Mouse (Mus musculus) erythroblast, embryonic 14.5 days (primary cell): ENCODE results near the gene Lrrc36. TPM values are rescaled to one million over a fixed set of nuclear protein-coding genes. Genes with fewer than 3 reads are reported as not detected.
A peak's percentile ranks its signal among the peaks of the same experiment; 100 is the strongest.

ENCODE experiments used
- H3K27me3 ChIP-seq: 2 replicates; pipeline ENCODE4 v1.6.1; 2012; ENCODE audit warnings: inconsistent platforms; ENCODE audit not compliant: control insufficient read depth
- H3K36me3 ChIP-seq: 2 replicates; pipeline ENCODE4 v1.6.1; 2012; ENCODE audit warnings: mild to moderate bottlenecking, inconsistent platforms; ENCODE audit not compliant: control insufficient read depth
- H3K4me1 ChIP-seq: 2 replicates; pipeline ENCODE4 v1.6.1; 2012; ENCODE audit warnings: inconsistent platforms; ENCODE audit not compliant: control insufficient read depth
- H3K4me3 ChIP-seq: replicated peaks from 2 replicates; pipeline ENCODE3; 2012; ENCODE audit warnings: moderate library complexity, mild to moderate bottlenecking, inconsistent platforms
- H3K9me3 ChIP-seq: 2 replicates; pipeline ENCODE4 v1.6.1; 2012; ENCODE audit warnings: low read length, inconsistent platforms, mixed read lengths; ENCODE audit not compliant: control insufficient read depth
- GATA1 ChIP-seq: IDR thresholded peaks from 2 replicates; pipeline ENCODE4 v1.6.1; 2012; ENCODE audit warnings: low read length, inconsistent platforms, mixed read lengths
- TAL1 ChIP-seq: IDR thresholded peaks from 3 replicates; pipeline ENCODE4 v1.6.1; 2012; ENCODE audit warnings: low read length, inconsistent platforms, mixed read lengths
- polyA plus RNA-seq: library from polyadenylated mRNA; stranded (reverse); fragments of >175 nt; gene quantifications from 2 replicates; pipeline ENCODE4 v1.2.3, GENCODE M21; 2012

Lrrc36 gene
- polyA plus RNA-seq, 1 experiment = 0.03 TPM

DNA sequence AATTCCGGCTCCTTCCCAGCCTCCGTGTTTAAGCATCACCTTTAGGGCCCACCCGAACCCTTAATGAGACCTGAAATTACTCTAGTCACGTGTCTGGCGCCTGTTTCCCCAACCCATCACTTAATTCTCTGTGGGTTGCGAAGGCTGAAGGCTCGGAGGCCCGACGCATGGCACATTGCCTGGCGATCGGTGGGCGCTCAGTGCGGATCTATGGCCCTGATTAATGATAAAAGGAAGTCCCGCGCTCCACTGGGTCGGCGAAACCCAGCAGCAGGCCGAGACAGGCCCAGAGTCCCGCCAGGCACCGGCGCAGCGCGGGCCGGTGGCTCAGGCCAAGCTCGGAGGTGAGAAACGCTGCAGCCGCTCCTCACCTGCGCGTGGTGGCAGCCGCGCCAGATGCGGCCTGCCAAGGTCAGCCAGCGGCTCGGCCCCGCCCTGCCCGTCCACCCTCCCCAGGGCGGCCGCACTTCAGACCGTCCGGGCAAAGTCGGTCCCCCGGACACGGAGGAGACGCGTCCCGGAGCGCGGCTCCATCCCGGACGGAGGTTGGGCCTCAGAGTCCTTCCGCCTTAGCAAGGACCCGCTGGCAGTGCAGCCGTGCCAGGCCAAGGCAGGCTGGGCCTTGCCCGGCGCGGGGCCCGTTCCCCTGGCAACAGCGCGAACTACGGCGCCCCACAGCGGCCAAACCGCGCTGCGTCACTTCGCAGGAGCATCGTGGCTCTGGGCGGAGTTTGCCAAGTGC lies 83.2 kb downstream of the Lrrc36 start, which contains the start of gene Zdhhc1:
TSS of gene Zdhhc1 (minus strand) at position 464 of the 742 bp plus-strand sequence.
- no peaks in the 10 kb centered on the region for H3K9me3 ChIP-seq
- TF ChIP-seq GATA1 (no peak), TAL1 (no peak)
- peak within 1 kb of the TSS; percentile 72 for H3K4me3 ChIP-seq
- peaks cover 18% of the 10 kb centered on the region for H3K27me3 ChIP-seq
- peaks cover 29% of the 10 kb centered on the region for H3K4me1 ChIP-seq
- H3K36me3 ChIP-seq = no peaks in the 10 kb centered on the region

DNA sequence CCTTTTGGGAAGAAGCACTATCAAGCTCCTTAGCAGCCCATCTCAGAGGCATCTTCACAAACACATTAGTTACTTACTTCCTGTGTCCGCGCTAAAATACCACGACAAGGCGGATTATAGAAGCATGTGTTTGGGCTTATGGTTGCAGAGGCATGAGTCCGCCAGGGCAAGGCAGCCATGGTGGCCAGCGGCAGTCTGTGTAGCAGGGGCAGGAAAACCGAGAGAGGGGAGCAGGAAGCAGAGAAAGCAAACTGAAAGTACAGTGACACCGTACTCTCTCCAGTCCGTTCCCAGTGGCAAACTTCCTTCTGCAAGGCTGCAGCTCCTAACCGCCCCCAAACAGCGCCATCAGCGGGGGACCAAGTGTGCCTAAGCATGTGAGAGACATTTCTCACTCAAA lies 86.4 kb downstream of the Lrrc36 start:
- TF ChIP-seq TAL1 (no peak), GATA1 (no peak)
- Histone ChIP-seq H3K9me3 (no peaks in the 10 kb centered on the region), H3K27me3 (peaks cover 18% of the 10 kb centered on the region), H3K4me3 (peak overlapping the region; percentile 47), H3K4me1 (peaks cover 26% of the 10 kb centered on the region), H3K36me3 (no peaks in the 10 kb centered on the region)

DNA sequence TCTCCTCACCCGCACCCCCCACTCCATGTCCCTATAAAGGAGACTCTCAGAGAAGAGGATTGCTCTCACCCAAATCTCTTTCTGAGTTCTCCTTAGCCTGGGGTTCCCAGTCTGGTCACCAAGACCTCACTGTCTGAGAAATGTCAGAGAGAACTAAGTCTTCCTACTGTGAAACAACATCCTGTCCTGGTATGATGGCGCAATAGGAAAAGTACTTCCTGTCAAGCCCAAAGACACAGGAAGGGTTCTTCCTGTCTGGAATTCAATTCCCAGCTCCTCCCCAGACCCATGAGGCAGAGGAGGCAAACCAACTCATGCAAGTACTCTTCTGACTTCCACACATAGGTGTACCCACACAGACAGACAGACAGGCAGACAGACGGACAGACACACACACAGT lies 91.2 kb downstream of the Lrrc36 start:
- no peaks in the 10 kb centered on the region for H3K36me3 ChIP-seq
- TF ChIP-seq GATA1 (no peak), TAL1 (no peak)
- H3K4me3 ChIP-seq = no peak overlapping the region
- H3K9me3 ChIP-seq = no peaks in the 10 kb centered on the region
- H3K27me3 ChIP-seq = peaks cover 11% of the 10 kb centered on the region
- H3K4me1 ChIP-seq = peaks cover 4% of the 10 kb centered on the region

DNA sequence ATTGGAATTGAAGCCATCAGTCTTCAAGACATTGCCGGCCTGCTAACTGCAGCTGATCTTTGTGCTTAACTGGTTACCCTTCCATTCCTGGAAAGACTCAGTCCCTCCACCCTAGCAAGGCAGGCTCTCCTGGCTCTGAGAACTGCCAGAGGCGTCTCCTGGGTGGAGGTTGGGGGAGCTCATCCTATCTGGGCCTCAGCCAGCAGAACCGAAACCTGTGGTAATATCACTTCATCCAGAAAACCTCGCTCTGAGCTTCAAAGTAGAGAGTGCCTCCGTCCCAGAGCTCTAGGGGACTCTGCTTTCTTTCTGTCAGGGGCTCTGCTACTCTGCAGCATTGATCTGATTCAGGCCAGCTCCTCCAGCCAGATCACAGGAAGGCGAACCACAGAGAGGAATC lies 93.6 kb downstream of the Lrrc36 start:
- Histone ChIP-seq H3K36me3 (no peaks in the 10 kb centered on the region), H3K27me3 (peaks cover 8% of the 10 kb centered on the region), H3K4me3 (no peak overlapping the region), H3K4me1 (peaks cover 8% of the 10 kb centered on the region), H3K9me3 (no peaks in the 10 kb centered on the region)
- no peak for TF ChIP-seq TAL1

DNA sequence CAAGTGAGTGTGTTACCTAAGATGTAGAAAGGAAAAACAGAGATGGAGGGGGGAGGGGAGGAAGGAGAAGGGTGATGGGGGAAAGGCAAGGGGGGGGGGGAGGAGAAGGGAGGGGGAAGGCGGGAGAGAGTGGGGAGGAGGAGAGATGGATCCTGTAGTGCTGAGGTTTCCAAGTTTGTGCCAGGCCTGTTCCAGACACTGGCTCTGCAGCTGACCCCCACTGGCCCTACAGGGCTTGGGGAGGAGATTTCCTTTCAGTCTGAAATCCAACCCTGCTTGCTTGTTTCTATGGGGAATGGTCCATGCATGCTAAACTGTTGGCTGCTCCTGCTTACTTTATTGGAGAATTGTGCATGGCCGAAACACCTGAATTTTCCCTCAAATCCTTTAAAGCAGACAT lies 95.4 kb downstream of the Lrrc36 start:
- Histone ChIP-seq H3K36me3 (no peaks in the 10 kb centered on the region), H3K9me3 (no peaks in the 10 kb centered on the region), H3K4me3 (no peak overlapping the region), H3K4me1 (peaks cover 8% of the 10 kb centered on the region), H3K27me3 (peaks cover 8% of the 10 kb centered on the region)
- TF ChIP-seq TAL1 (no peak), GATA1 (no peak)

DNA sequence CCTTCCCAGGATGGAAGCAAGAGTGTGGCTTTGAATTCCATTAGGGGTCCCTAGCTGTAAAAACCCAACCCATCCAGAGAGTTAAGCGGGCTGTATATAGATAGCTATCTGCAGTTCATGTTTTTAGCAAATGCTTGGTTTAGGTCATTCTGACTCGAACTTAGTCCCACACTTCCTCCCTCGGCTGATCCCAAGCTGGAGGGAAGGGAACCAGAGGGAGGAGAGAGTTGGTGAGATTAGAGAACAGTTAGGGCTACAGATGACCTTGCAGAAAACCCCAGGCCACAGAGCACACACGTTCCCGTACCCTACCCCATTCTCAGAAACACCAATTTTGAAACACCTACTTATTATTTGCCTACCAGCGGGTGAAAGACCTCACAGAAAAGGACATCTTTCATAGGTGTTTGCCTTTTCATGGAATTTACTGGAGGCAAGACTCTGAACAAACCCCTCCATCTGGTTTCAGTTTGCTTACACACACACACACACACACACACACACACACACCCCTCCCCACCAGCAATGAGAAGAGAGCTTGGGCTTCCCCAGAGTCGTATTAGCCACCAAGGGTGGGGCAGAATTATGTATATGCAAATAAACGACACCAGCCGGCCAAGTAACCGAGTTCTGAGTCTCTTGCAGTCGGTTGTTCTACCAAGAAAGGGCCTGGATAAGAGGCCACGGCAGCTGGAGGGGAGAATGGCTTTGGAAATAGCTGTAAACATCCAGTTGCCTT lies 96.8 kb downstream of the Lrrc36 start:
- Histone ChIP-seq H3K27me3 (peaks cover 15% of the 10 kb centered on the region), H3K4me1 (peaks cover 12% of the 10 kb centered on the region), H3K9me3 (no peaks in the 10 kb centered on the region), H3K4me3 (no peak overlapping the region), H3K36me3 (no peaks in the 10 kb centered on the region)
- TF ChIP-seq TAL1 = no peak
- no peak for TF ChIP-seq GATA1

Other genes starting within 250 kb of the Lrrc36 start
- gene Cbfb, start 242.9 kb upstream of the Lrrc36 start, polyA plus RNA-seq = 0.06 and 0.11 TPM in 2 replicates
- gene D230025D16Rik, start 188.4 kb upstream of the Lrrc36 start, polyA plus RNA-seq = 0.63 and 1.3 TPM in 2 replicates
- gene B3gnt9, start 158.4 kb upstream of the Lrrc36 start, polyA plus RNA-seq = 0.74 and 1.0 TPM in 2 replicates
- gene Tradd, start 149.0 kb upstream of the Lrrc36 start, polyA plus RNA-seq = 1.7 and 2.0 TPM in 2 replicates
- gene Fbxl8, start 148.9 kb upstream of the Lrrc36 start, polyA plus RNA-seq = 0.10 and 0.27 TPM in 2 replicates
- not detected in 2 replicates for gene Hsf4, start 143.8 kb upstream of the Lrrc36 start, polyA plus RNA-seq
- gene Nol3, start 137.4 kb upstream of the Lrrc36 start, polyA plus RNA-seq = not detected in 2 replicates
- gene 4931428F04Rik, start 123.7 kb upstream of the Lrrc36 start, polyA plus RNA-seq = 0.01 and 0.09 TPM in 2 replicates
- 1.6 and 1.7 TPM in 2 replicates for gene Exoc3l, start 117.5 kb upstream of the Lrrc36 start, polyA plus RNA-seq
- 30.0 and 45.9 TPM in 2 replicates for gene E2f4, start 115.9 kb upstream of the Lrrc36 start, polyA plus RNA-seq
- gene Elmo3, start 108.0 kb upstream of the Lrrc36 start, polyA plus RNA-seq = 0.97 and 1.1 TPM in 2 replicates
- 2.5 and 3.1 TPM in 2 replicates for gene Lrrc29, start 87.3 kb upstream of the Lrrc36 start, polyA plus RNA-seq
- gene Tmem208, start 87.2 kb upstream of the Lrrc36 start, polyA plus RNA-seq = 3.4 and 3.5 TPM in 2 replicates
- 0.19 and 0.21 TPM in 2 replicates for gene Fhod1, start 65.6 kb upstream of the Lrrc36 start, polyA plus RNA-seq
- gene Slc9a5, start 64.7 kb upstream of the Lrrc36 start, polyA plus RNA-seq = 0.02 TPM in 1 of 2 replicates, not detected in the other
- not detected in 2 replicates for gene Plekhg4, start 40.3 kb upstream of the Lrrc36 start, polyA plus RNA-seq
- not detected in 2 replicates for gene Kctd19, start 69 bp upstream of the Lrrc36 start, polyA plus RNA-seq
- 0.34 and 0.96 TPM in 2 replicates for gene Tppp3, start 58.0 kb downstream of the Lrrc36 start, polyA plus RNA-seq
- 0.14 and 0.23 TPM in 2 replicates for gene Zdhhc1, start 83.3 kb downstream of the Lrrc36 start, polyA plus RNA-seq
- gene Hsd11b2, start 105.2 kb downstream of the Lrrc36 start, polyA plus RNA-seq = not detected in 2 replicates
- gene Atp6v0d1, start 152.5 kb downstream of the Lrrc36 start, polyA plus RNA-seq = 7.7 and 7.8 TPM in 2 replicates
- gene Ripor1, start 191.7 kb downstream of the Lrrc36 start, polyA plus RNA-seq = 0.23 and 0.27 TPM in 2 replicates
- gene Ctcf, start 223.0 kb downstream of the Lrrc36 start, polyA plus RNA-seq = 24.5 and 26.6 TPM in 2 replicates
- not detected in 2 replicates for gene Agrp, start 223.8 kb downstream of the Lrrc36 start, polyA plus RNA-seq